Mouse (Mus musculus) cerebellum, adult 2 months (tissue): ENCODE data around the gene Tnc. TPM values are rescaled to one million over a fixed set of nuclear protein-coding genes. Genes with fewer than 3 reads are reported as not detected.
"Not testable (repeated sequence)": the region's sequence is repeated elsewhere in the genome, so short reads cannot be mapped to it uniquely, and the experiment has no call there.

Source experiments
- DNase-seq, 2 experiments: peaks; one replicate each; pipeline ENCODE4 v3.0.0; 2021
- H3K27ac ChIP-seq: fragments of 200-500 bp; 2 replicates; pipeline ENCODE4 v1.5.1; 2012; ENCODE audit warnings: low read length, control low read depth, inconsistent platforms; ENCODE audit not compliant: insufficient read depth
- H3K27me3 ChIP-seq: fragments of 200-500 bp; 2 replicates; pipeline ENCODE4 v1.6.1; 2012; ENCODE audit warnings: inconsistent platforms, mild to moderate bottlenecking, low read length, moderate library complexity; ENCODE audit not compliant: control insufficient read depth, insufficient read depth
- H3K4me1 ChIP-seq: fragments of 200-500 bp; 2 replicates; pipeline ENCODE4 v1.6.1; 2011; ENCODE audit warnings: low read length; ENCODE audit not compliant: control insufficient read depth, insufficient read depth
- H3K4me3 ChIP-seq: fragments of 200-500 bp; replicated peaks from 2 replicates; pipeline ENCODE3; 2011; ENCODE audit warnings: mild to moderate bottlenecking, low read depth, low read length, control low read depth; ENCODE audit not compliant: insufficient read depth
- CTCF ChIP-seq: fragments of 200-500 bp; IDR thresholded peaks from 2 replicates; pipeline ENCODE4 v1.5.1; 2011; ENCODE audit warnings: low read depth, mild to moderate bottlenecking, control low read depth, low read length, moderate library complexity, borderline replicate concordance; ENCODE audit not compliant: insufficient read depth
- POLR2A ChIP-seq: fragments of 200-500 bp; IDR thresholded peaks from 2 replicates; pipeline ENCODE4 v1.6.1; 2011; ENCODE audit warnings: low read length, control low read depth, borderline replicate concordance; ENCODE audit not compliant: insufficient read depth
- WGBS: fragments of 180-500 bp; shearing (Covaris S2); methylation state at CpG from one replicate; pipeline ENCODE4 v1.1.7; 2018; 5-methylcytosine and 5-hydroxymethylcytosine counted together
- polyA plus RNA-seq: library from polyadenylated mRNA; depleted of rRNA; stranded (reverse); fragments of >200 nt; gene quantifications from 2 replicates; pipeline ENCODE4 v1.2.3, GENCODE M21; 2012

The Tnc gene
- polyA plus RNA-seq, 1 experiment: 8.0 TPM

DNA sequence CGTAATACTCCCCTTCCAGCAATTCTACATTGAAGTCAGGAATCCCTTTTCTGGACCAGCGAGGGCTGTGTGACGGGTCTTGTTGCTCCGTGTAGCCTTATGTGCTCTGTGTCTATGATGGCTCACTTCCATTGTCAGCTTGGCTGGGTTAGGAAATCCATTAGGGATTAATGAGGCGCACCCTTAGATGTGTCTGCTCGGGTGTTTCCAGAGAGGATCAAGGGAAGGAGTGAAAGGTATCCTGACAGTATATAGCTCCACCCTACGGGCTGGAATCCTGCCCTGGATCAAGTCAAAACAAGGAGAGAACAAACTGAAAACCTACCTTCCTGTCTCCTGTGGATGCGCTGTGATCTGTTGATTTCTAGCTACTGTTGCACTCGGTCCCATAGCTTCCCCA, 96.8 kb downstream of the Tnc start:
- no peaks in the 10 kb centered on the region for H3K27me3 ChIP-seq
- no peak for DNase-seq
- no peaks in the 10 kb centered on the region for H3K4me1 ChIP-seq
- 78% methylated on average over 9 of the region's 9 CpGs for WGBS
- H3K27ac ChIP-seq: no peak overlapping the region
- TF ChIP-seq POLR2A (no peak), CTCF (no peak)
- no peak overlapping the region for H3K4me3 ChIP-seq

DNA sequence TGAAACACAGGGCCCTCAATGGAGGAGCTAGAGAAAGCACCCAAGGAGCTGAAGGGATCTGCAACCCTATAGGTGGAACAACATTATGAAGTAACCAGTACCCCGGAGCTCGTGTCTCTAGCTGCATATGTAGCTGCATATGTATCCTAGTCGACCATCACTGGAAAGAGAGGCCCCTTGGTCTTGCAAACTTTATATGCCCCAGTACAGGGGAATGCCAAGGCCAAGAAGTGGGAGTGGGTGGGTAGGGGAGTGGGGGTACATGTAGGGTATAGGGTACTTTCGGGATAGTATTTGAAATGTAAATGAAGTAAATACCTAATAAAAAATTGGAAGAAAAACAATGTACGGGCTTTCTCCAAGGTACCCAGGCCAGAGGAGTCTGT, 98.1 kb downstream of the Tnc start:
- not testable (repeated sequence) for H3K4me3 ChIP-seq, DNase-seq, H3K4me1 ChIP-seq, H3K27ac ChIP-seq, H3K27me3 ChIP-seq
- WGBS: 92% methylated on average over 5 of the region's 5 CpGs

DNA sequence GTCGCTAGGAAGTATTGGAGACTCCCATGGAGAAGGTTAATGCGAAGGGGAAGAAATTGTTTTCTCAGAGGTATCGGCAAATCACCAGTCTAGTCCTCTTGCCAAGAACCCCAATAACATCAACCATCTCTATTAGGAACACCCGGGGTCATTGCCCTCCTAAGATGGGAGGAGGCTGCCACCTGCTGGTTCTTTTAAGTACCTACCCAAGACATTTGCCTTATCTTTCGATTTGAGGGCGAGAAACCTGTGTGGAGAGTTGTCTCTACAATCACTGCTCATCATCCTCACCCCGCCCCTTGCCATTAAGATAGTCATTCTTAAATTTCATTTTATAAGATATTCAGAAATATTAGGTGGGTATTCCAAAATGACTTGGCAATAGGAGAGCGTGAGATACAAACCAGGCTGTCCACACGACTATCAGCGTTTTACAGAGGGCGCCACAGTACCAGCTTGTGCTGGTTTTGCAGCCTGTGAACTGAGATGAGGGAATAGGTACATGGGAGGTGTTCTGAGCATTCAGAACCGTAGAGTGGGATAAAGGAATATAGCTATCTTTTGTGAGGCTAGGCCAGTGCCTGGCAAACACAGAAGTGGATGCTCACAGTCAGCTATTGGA, 98.6 kb downstream of the Tnc start:
- H3K27me3 ChIP-seq: no peaks in the 10 kb centered on the region
- 38% methylated on average over 12 of the region's 12 CpGs for WGBS
- TF ChIP-seq POLR2A (no peak), CTCF (peak; percentile 87)
- no peak overlapping the region for H3K4me3 ChIP-seq
- peak; percentile 56 to 66 for DNase-seq
- H3K27ac ChIP-seq: no peak overlapping the region
- H3K4me1 ChIP-seq: no peaks in the 10 kb centered on the region

DNA sequence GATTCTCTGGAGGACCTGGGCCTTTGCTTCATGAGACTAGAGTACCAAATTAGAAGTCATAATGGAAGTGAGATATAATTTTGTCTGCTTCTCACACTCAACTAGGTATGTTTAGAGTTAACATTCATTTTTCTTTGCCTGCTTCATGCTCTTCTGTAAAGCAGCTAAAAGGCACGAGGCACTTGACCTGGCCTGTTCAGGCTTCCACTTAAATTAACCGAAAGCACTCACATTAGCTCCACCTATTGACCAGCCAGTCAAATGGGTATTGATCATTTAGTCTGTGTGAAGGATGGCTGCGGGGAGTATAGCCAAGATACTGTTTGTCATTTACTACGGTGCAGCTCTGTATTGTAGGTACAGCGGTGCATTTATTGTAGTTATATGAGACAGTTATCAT, 103.0 kb downstream of the Tnc start:
- H3K27ac ChIP-seq: no peak overlapping the region
- H3K4me1 ChIP-seq: no peaks in the 10 kb centered on the region
- no peak overlapping the region for H3K4me3 ChIP-seq
- DNase-seq: no peak
- no peaks in the 10 kb centered on the region; the same call in 1 of the 2 replicates for H3K27me3 ChIP-seq
- TF ChIP-seq CTCF: no peak
- no peak for TF ChIP-seq POLR2A
- WGBS: 87% methylated on average over 5 of the region's 5 CpGs

DNA sequence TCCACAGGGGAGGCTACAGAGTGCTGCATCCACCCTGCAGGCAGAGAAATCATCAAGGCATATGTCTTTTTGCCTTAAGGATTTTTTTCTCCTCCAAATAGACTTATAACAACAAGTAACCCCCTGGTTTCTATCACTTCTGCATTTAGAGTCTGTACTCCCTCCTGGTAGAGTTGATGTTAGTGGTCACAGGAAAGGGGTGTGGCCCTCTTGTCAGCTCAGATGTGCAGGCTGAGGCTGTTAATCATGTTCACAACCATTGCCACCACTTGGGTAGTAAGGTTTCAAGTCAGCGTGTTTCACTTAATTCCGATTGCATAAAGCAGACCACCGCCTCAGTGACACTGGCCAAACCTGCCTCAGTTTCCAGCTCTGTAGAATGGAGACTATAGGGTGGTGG, 103.9 kb downstream of the Tnc start:
- Histone ChIP-seq H3K4me3 (no peak overlapping the region), H3K27ac (no peak overlapping the region), H3K27me3 (no peaks in the 10 kb centered on the region; the same call in 1 of the 2 replicates), H3K4me1 (no peaks in the 10 kb centered on the region)
- WGBS: 97% methylated on average over 3 of the region's 3 CpGs
- TF ChIP-seq POLR2A: no peak
- TF ChIP-seq CTCF: no peak
- no peak for DNase-seq

DNA sequence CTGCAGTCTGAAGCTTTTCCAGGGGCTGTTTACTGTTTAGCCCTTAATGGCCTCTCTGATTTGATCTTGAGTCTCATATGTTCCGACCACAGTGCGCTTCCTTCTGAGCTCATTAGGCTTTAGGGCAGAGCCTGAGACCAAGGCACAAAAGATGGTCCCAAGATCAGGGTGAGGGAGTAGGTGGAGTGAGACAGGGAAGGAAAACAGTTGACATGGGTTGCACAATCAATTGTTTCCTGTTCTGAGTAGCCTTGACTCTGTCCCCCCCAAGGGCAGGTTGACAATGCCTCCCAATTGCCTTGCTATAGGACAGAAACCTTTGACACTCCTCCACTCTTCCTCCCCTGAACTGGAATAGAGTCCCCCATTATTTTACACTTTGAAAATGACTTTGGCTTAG, 105.4 kb downstream of the Tnc start:
- TF ChIP-seq CTCF (no peak), POLR2A (no peak)
- Histone ChIP-seq H3K27me3 (no peaks in the 10 kb centered on the region; the same call in 1 of the 2 replicates), H3K4me3 (no peak overlapping the region), H3K27ac (no peak overlapping the region), H3K4me1 (no peaks in the 10 kb centered on the region)
- WGBS: 94% methylated on average over 2 of the region's 2 CpGs
- no peak for DNase-seq

DNA sequence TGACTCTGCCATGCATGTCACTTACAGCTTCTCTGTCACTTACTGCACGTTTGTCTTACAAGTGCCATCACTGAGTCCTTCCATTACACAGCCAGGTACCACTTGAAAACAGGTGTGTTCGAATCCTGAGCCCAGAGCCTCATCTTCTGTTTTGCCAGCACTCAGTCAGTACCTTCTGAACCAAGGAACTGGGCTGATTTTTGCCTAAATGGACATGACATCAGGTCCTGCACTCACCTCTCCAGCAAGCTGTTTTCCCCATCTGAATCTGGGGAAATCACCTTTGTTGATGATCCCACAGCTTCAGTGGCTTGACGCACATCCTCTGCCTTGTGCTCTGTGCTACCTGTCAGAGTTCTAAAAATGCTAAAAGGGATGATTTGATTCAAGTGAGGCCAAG, 107.4 kb downstream of the Tnc start:
- TF ChIP-seq CTCF (no peak), POLR2A (no peak)
- Histone ChIP-seq H3K27me3 (no peaks in the 10 kb centered on the region; the same call in 1 of the 2 replicates), H3K27ac (no peak overlapping the region), H3K4me3 (no peak overlapping the region), H3K4me1 (no peaks in the 10 kb centered on the region)
- no peak for DNase-seq
- 82% methylated on average over 3 of the region's 3 CpGs for WGBS

DNA sequence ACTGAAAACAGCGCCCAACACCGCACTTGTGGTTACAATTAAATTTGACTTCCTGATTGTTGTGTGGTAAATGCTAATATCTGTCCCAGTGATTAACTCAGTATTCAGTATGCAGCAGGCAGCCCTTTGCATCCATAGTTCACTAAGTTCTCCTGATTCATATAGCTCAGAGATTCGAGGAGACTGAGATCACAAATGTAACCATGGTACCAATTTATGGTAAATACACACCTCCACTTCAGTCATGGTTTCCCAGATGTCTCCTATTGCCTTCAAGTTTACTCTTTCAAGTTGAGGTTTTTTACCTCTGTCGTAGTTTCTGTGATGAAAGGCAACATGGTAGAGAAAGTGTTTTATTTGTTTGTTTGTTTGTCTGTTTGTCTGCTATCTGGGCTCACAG, 110.9 kb downstream of the Tnc start:
- Histone ChIP-seq H3K27me3 (no peaks in the 10 kb centered on the region; the same call in 1 of the 2 replicates), H3K27ac (no peak overlapping the region), H3K4me3 (no peak overlapping the region), H3K4me1 (no peaks in the 10 kb centered on the region)
- DNase-seq: no peak
- TF ChIP-seq CTCF: no peak
- TF ChIP-seq POLR2A: no peak
- WGBS: 89% methylated on average over 4 of the region's 4 CpGs

DNA sequence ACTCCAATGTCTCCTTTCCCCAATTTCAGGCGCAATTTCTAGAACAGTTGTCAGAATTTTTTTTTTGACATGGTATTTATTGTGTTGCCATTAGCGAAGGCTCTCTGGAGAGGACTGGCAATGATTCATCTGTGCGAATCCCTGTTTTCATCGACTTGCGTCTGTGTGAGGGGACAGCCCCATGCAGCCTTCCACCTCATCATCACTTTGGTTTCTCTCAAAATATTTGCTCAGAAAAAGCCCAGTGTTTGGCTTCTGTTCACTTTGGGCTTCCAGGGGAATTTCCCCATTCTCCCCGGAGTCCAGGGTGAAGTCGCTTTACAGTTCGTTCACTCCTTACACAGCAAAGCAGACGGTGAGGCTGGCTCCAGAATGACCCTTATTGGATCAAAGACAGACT, 111.5 kb downstream of the Tnc start:
- WGBS: 79% methylated on average over 9 of the region's 9 CpGs
- no peak for DNase-seq
- TF ChIP-seq CTCF (no peak), POLR2A (no peak)
- Histone ChIP-seq H3K4me1 (no peaks in the 10 kb centered on the region), H3K27ac (no peak overlapping the region), H3K4me3 (no peak overlapping the region), H3K27me3 (no peaks in the 10 kb centered on the region; the same call in 1 of the 2 replicates)
